Mouse (Mus musculus) lung, embryonic 14.5 days (tissue): ENCODE data around the gene Tmem168. TPM values are rescaled to one million over a fixed set of nuclear protein-coding genes. Genes with fewer than 3 reads are reported as not detected.

ENCODE experiments used
- ATAC-seq: fragments of 200-750 bp; cut with Nextera tagmentation; 2 replicates; pipeline ENCODE4 v1.8.0; 2017; ENCODE audit warnings: mild to moderate bottlenecking, moderate TSS enrichment, moderate library complexity; ENCODE audit not compliant: insufficient read depth
- DNase-seq: peaks from one replicate; pipeline ENCODE4 v3.0.0-alpha.2; 2015
- H3K27ac ChIP-seq: fragments of 300-500 bp; sonication (generic); 2 replicates; pipeline ENCODE4 v1.5.1; 2014; ENCODE audit warnings: low read depth, mild to moderate bottlenecking, moderate library complexity
- H3K27me3 ChIP-seq: fragments of 300-500 bp; sonication (generic); 2 replicates; pipeline ENCODE4 v1.6.1; 2014; ENCODE audit warnings: low read length, control low read depth; ENCODE audit not compliant: insufficient read depth
- H3K36me3 ChIP-seq: fragments of 300-500 bp; sonication (generic); 2 replicates; pipeline ENCODE4 v1.6.1; 2014; ENCODE audit warnings: control low read depth; ENCODE audit not compliant: insufficient read depth
- H3K4me1 ChIP-seq: fragments of 300-500 bp; sonication (generic); 2 replicates; pipeline ENCODE4 v1.6.1; 2014; ENCODE audit warnings: antibody characterized with exemption, control low read depth; ENCODE audit not compliant: insufficient read depth
- H3K4me2 ChIP-seq: fragments of 300-500 bp; sonication (generic); 2 replicates; pipeline ENCODE4 v1.6.1; 2014; ENCODE audit warnings: mild to moderate bottlenecking
- H3K4me3 ChIP-seq: fragments of 300-500 bp; sonication (generic); 2 replicates; pipeline ENCODE4 v1.5.1; 2014; ENCODE audit warnings: low read depth, low read length
- H3K9ac ChIP-seq: fragments of 300-500 bp; sonication (generic); 2 replicates; pipeline ENCODE4 v1.6.1; 2014
- H3K9me3 ChIP-seq: fragments of 300-500 bp; sonication (generic); 2 replicates; pipeline ENCODE4 v1.6.1; 2016; ENCODE audit warnings: low read depth, low read length, control low read depth
- CTCF ChIP-seq: IDR thresholded peaks from 2 replicates; pipeline ENCODE4 v1.5.1; 2016; ENCODE audit warnings: antibody characterized with exemption, low read depth
- WGBS: fragments of 180-500 bp; shearing (Covaris S2); extraction: QIAGEN DNeasy Blood & Tissue Kit; methylation state at CpG from one replicate; pipeline ENCODE4 v1.1.7; 2014; 5-methylcytosine and 5-hydroxymethylcytosine counted together
- polyA plus RNA-seq: library from polyadenylated mRNA; unstranded; fragments of >200 nt; fragmentation: Nextera tagmentation; extraction: Ambion mirVana; gene quantifications from 2 replicates; pipeline ENCODE4 v1.2.1, GENCODE M21; 2014

Gene Tmem168
- 46.7 and 49.7 TPM in 2 replicates for polyA plus RNA-seq

- DNase-seq, result peak; percentile 94
- H3K27me3 ChIP-seq, result no peaks in the 10 kb centered on the region
- no peak for TF ChIP-seq CTCF
- ATAC-seq, result peak; percentile 99
- H3K4me1 ChIP-seq, result peaks cover 15% of the 10 kb centered on the region; the same call in 1 of the 2 replicates
- peak within 1 kb of the TSS; percentile 72 for H3K4me3 ChIP-seq
- H3K27ac ChIP-seq, result peak within 1 kb of the TSS; percentile 97
- H3K9me3 ChIP-seq, result no peaks in the 10 kb centered on the region
- peak within 1 kb of the TSS; percentile 87 for H3K9ac ChIP-seq
- peaks cover 7% of the 10 kb centered on the region; the same call in 1 of the 2 replicates for H3K36me3 ChIP-seq
- WGBS, result 3% methylated on average over 71 of the region's 71 CpGs
- peak within 1 kb of the TSS; percentile 66 for H3K4me2 ChIP-seq
Observed at GRCm38 (mm10) chr6:13607621-13608493, at the start of gene Tmem168. Gene Tmem168 (minus strand): TSS chr6:13608100.

- ATAC-seq (no peak), DNase-seq (no peak)
- Histone ChIP-seq H3K27ac (no peak overlapping the region), H3K9me3 (no peaks in the 10 kb centered on the region), H3K36me3 (peaks cover 11% of the 10 kb centered on the region; the same call in 1 of the 2 replicates), H3K4me2 (no peak overlapping the region), H3K9ac (no peak overlapping the region), H3K27me3 (no peaks in the 10 kb centered on the region), H3K4me1 (no peaks in the 10 kb centered on the region), H3K4me3 (no peak overlapping the region)
- TF ChIP-seq CTCF, result no peak
Observed at GRCm38 (mm10) chr6:13654081-13654480, 46.2 kb upstream of the Tmem168 start.

- Histone ChIP-seq H3K27ac (no peak overlapping the region), H3K27me3 (no peaks in the 10 kb centered on the region), H3K4me2 (no peak overlapping the region), H3K9ac (no peak overlapping the region), H3K36me3 (peaks cover 8% of the 10 kb centered on the region; the same call in 1 of the 2 replicates), H3K4me3 (no peak overlapping the region), H3K9me3 (no peaks in the 10 kb centered on the region), H3K4me1 (no peaks in the 10 kb centered on the region)
- no peak for TF ChIP-seq CTCF
- no peak for ATAC-seq
- 87% methylated on average over 3 of the region's 3 CpGs for WGBS
- no peak for DNase-seq
Observed at GRCm38 (mm10) chr6:13652284-13652683, 44.4 kb upstream of the Tmem168 start.

GRCm38 (mm10) chr6:13650854-13651253, 43.0 kb upstream of the Tmem168 start:
- Histone ChIP-seq H3K4me1 (no peaks in the 10 kb centered on the region), H3K4me2 (no peak overlapping the region), H3K4me3 (no peak overlapping the region), H3K36me3 (peaks cover 8% of the 10 kb centered on the region; the same call in 1 of the 2 replicates), H3K9me3 (no peaks in the 10 kb centered on the region), H3K27ac (no peak overlapping the region), H3K27me3 (no peaks in the 10 kb centered on the region), H3K9ac (no peak overlapping the region)
- TF ChIP-seq CTCF, result no peak
- DNase-seq (no peak), ATAC-seq (no peak)
- WGBS, result 92% methylated on average over 3 of the region's 3 CpGs

GRCm38 (mm10) chr6:13648305-13648704, 40.4 kb upstream of the Tmem168 start:
- Histone ChIP-seq H3K9me3 (0 out of 2 replicates have a peak, but pooled peaks cover 6% of the 10 kb centered on the region), H3K4me2 (no peak overlapping the region), H3K4me3 (no peak overlapping the region), H3K27me3 (no peaks in the 10 kb centered on the region), H3K36me3 (peaks cover 5% of the 10 kb centered on the region; the same call in 1 of the 2 replicates), H3K27ac (no peak overlapping the region), H3K4me1 (no peaks in the 10 kb centered on the region), H3K9ac (no peak overlapping the region)
- no peak for TF ChIP-seq CTCF
- ATAC-seq (no peak), DNase-seq (no peak)

- WGBS, result 51% methylated on average over 3 of the region's 3 CpGs
- Histone ChIP-seq H3K9me3 (no peaks in the 10 kb centered on the region), H3K9ac (no peak overlapping the region), H3K4me3 (no peak overlapping the region), H3K27ac (no peak overlapping the region; the same call in 1 of the 2 replicates), H3K36me3 (peaks cover 10% of the 10 kb centered on the region; the same call in 1 of the 2 replicates), H3K4me2 (no peak overlapping the region), H3K4me1 (no peaks in the 10 kb centered on the region), H3K27me3 (no peaks in the 10 kb centered on the region)
- no peak for TF ChIP-seq CTCF
- DNase-seq (peak; percentile 69), ATAC-seq (peak; percentile 82)
Observed at GRCm38 (mm10) chr6:13636582-13636989, 28.7 kb upstream of the Tmem168 start.

- Histone ChIP-seq H3K4me1 (no peaks in the 10 kb centered on the region), H3K36me3 (peaks cover 9% of the 10 kb centered on the region), H3K9ac (no peak overlapping the region), H3K9me3 (no peaks in the 10 kb centered on the region), H3K4me3 (no peak overlapping the region), H3K27ac (no peak overlapping the region), H3K4me2 (no peak overlapping the region), H3K27me3 (no peaks in the 10 kb centered on the region)
- no peak for TF ChIP-seq CTCF
- DNase-seq (no peak), ATAC-seq (no peak)
- 82% methylated on average over 1 of the region's 1 CpGs for WGBS
Observed at GRCm38 (mm10) chr6:13632571-13632970, 24.7 kb upstream of the Tmem168 start.
